Mouse (Mus musculus): ENCODE results near the gene T2. TPM values are rescaled to one million over a fixed set of nuclear protein-coding genes. Genes with fewer than 3 reads are reported as not detected.

The T2 gene
- total RNA-seq, 2 experiments from 2014 or later: 0.47 TPM; not detected in 1

DNA sequence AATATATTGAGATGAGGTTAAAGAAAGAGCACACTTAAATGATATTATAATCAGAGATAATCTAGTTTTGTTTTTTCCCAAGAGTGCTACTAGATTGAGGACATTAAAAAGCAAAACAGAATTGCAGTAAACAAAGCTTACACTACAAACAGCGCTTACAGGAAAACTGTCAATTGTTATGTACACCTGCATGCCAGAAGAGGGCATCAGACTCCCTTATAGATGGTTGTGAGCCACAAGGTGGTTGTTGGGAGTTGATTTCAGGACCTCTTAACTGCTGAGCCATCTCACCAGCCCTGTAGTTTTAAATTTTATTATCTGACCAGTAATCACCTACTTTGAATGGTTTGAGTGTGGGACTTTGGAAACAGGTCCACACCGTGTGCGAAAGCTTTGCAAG, 92.5 kb downstream of the T2 start:
- DNase-seq (ENCODE audit: extremely low spot score in 1 of 2, low spot score in 2 of 2): no peak
- intact Hi-C loops (cut with DNase I): no loop called here

DNA sequence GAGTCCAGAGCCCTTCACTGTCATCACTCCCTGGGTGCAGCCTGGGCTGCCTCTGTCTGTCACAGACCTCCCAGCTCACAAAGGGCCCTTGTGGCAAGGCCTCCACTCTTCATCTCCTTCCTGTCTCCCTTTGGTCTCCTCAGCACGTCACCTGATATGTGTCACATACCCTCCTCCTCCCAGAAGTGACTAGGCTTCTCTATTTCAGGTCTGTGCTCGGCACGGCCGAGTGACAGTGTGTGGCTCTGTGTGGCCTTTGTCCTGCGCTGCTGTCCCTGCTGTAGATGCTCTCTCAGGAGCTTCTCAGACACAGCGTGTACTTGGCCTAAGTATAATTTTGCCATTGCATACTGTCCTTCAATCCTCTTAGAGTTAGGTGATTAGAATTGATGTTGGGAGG, 99.4 kb downstream of the T2 start:
- intact Hi-C loops (cut with DNase I): no loop called here
- DNase-seq (ENCODE audit: extremely low spot score in 1 of 2, low spot score in 2 of 2): no peak

DNA sequence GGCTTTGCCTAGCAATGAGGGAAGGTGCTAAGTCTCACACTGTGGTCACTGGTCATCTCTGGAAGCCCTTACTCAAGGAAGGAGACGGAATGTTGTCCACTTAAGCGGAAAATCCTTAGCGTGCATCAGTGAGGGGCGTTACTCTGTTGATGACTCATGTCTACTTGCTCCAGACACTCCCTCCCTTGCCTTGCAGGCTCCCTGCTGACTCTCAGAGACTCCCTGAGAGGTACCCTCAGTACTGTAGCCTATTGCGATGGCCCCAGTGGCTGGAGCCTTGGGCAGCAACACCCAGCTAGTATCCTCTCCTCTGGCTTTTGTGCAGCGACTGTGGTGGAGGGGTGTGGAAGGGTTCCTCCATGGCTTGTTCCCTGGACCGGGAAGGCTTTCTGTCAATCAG, 99.8 kb downstream of the T2 start:
- no peak for DNase-seq (ENCODE audit: extremely low spot score in 1 of 2, low spot score in 2 of 2)
- intact Hi-C loops (cut with DNase I): no loop called here

DNA sequence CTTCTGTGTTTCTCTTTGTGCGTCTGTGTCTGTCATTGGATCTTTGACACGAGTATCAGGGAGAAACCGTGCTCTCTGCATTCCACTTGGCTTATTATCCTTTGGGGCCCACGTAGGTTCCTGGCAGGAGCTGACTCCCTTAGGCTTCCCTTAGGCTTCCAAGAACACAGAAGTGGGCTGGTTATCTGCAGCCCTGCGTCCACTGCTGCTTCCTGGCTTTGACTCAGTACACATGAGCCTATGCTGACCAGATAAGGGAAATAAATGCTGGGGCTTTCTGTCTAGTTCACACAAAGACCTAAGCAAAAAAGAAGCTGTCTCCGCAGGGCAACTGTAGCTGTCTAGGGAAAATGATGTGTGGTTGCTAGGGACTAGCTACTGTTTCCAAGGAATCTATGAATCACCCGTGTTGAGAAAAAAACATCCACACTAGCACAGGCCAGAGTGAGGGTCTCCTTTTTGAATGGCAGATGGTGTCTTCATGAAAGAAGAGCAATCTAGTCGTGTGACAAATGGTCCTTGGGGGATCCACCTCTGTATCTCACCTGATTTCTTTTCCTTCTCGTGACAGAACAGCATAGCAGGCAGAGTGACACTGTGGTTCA, 101.2 kb downstream of the T2 start:
- intact Hi-C loops (cut with DNase I): no loop called here
- DNase-seq (ENCODE audit: extremely low spot score in 1 of 2, low spot score in 2 of 2): no peak

DNA sequence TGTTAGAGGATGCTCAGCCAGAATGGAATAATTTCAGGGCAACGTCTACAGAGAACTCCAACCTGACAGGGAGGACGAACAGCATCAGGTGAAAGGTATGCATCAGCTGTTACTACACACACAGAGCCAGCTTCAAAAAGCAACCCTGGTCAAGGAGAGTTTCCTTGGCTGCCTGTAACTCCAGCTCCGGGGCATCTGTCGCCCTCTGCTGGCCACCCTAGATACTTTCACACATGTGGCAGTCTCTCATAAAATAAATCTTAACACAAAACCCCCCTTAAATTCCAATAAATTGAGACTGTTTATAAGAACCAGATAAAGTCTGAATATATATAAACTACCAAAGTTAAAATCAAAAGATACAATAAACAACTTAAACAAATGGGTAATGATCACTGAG, 105.8 kb downstream of the T2 start:
- intact Hi-C loops (cut with DNase I): loop anchor here (2.0 to 10.0 kb wide), 3 partner anchors 73 to 473 kb away; no protein-coding TSS in a partner anchor
- peak; percentile 40 to 70 for DNase-seq (ENCODE audit: extremely low spot score in 1 of 2, low spot score in 2 of 2)

DNA sequence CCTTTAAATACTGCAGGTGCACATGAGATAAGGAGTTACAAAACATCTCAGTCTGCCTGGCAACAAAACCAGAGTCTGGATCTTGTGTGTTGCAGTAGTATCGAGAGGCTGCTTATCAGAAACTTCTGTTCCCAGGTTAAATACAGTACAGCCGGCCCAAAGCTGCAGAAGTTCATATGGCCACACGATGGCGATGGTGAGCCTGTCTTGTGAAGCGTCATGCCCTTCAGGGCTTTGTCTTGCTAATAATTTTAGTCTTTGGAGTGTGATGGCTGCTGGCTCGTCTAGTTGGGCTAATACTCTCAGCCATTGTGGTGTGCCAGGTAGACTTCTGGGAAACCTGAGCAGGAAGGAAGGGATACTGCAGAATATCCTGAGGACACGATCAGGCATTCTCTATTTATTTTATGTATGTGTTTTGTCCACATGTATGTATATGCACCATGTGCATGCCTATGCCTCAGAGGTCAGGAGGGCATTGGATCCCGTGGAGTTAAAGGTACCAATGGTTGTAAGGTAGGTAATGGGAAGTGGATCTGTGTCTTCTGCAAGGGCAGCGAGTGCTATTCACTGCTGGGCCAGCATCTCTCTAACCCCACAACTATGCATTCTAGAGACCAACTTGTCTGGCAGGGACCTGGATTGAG, 107.8 kb downstream of the T2 start:
- intact Hi-C loops (cut with DNase I): loop anchor here (5.0 to 10.0 kb wide), 2 partner anchors 201 to 471 kb away; no protein-coding TSS in a partner anchor

DNA sequence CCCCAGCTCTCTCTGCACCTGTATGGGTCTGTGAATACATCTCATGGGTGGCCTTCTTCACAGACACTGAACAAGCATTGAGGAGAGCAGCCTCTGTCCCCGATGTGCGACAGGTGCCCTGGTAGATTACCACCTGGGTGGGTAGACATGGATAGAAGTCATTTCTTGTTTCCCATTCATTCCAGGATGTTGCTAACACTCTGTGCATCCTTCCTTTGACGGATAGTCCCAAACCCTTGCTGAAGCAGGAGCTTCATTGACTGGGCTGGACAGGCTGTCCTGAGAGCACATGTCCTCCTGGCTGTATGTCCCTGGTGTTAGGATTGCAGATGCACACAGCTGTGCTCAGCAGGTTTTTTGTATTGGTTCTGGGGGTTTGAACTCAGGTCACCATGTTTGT, 112.0 kb downstream of the T2 start:
- DNase-seq (ENCODE audit: extremely low spot score in 1 of 2, low spot score in 2 of 2): no peak
- intact Hi-C loops (cut with DNase I): loop anchor here (2.0 to 10.0 kb wide), 3 partner anchors 57 to 467 kb away; partner anchors contain the start of gene Pde10a

More for the DNA sequence above, 107.8 kb downstream of the T2 start:
- DNase-seq (ENCODE audit: extremely low spot score in 1 of 2, low spot score in 2 of 2): peak; percentile 53 to 57

DNA sequence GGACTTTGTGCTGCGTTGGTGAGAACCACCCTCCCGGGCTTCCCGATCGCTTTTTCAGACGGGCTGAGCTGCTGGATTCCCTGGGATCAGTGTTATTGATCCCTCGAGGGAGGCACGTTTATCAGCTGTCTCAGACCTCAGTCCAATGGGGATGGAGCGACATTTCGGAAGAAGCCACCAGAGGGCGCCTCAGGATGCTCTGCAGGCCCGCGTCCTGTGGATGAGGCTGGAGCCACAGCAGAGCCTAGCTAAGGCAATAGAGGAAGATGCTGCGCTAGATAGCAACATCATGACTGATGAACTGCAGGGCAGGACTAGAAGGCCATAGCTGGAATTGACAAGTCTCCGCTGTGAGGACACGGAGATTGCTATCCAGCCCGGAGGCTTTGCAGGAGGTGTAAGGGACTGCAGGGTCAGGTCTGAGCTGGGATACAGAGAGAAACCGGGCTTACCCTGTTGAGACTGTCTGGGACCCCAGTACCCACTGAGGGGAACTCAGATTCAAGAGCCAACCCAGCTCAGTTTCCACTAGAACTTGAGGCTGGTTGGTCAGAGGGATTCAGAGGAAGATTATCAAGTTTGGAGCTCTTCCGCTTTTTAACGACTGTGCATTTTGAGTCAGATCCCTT, 113.0 kb downstream of the T2 start:
- intact Hi-C loops (cut with DNase I): loop anchor here (2.0 to 10.0 kb wide), 3 partner anchors 56 to 466 kb away; partner anchors contain the start of gene Pde10a
- peak; percentile 85 for DNase-seq (ENCODE audit: extremely low spot score in 1 of 2, low spot score in 2 of 2)

Other genes with a start within 250 kb of the T2 start
- gene Gm49673, start 208.2 kb upstream of the T2 start, total RNA-seq (2021): under 1 TPM; 0.18 to 0.28 TPM
- 1 to 10 TPM; 4.9 to 7.2 TPM for gene Rnaset2a, start 207.9 kb upstream of the T2 start, total RNA-seq (2021)
- 10 to 100 TPM; 19.8 to 20.8 TPM for gene Fgfr1op, start 190.5 kb upstream of the T2 start, total RNA-seq (2021)
- not detected for gene Ccr6, start 119.9 kb upstream of the T2 start, total RNA-seq (2021)
- gene Mpc1, start 73.1 kb upstream of the T2 start, total RNA-seq (2021): 100 to 1,000 TPM; 193 to 201 TPM
- 10 to 100 TPM; 63.7 to 64.0 TPM for gene Sft2d1, start 44.9 kb upstream of the T2 start, total RNA-seq (2021)
- 10 to 100 TPM; 10.1 to 10.8 TPM for gene Prr18, start 18.5 kb upstream of the T2 start, total RNA-seq (2021)
- gene T, start 78.4 kb downstream of the T2 start, total RNA-seq (2021): under 1 TPM in 1 of 2 experiments, not detected in 1; 0.51 TPM
- gene Pde10a, start 169.4 kb downstream of the T2 start, total RNA-seq (2021): 10 to 100 TPM; 59.0 to 83.7 TPM
- not detected for gene Gm17087, start 211.0 kb downstream of the T2 start, total RNA-seq (2021)